8 mouse cellular contexts compared by ENCODE assay signal in the genomic region with DNA sequence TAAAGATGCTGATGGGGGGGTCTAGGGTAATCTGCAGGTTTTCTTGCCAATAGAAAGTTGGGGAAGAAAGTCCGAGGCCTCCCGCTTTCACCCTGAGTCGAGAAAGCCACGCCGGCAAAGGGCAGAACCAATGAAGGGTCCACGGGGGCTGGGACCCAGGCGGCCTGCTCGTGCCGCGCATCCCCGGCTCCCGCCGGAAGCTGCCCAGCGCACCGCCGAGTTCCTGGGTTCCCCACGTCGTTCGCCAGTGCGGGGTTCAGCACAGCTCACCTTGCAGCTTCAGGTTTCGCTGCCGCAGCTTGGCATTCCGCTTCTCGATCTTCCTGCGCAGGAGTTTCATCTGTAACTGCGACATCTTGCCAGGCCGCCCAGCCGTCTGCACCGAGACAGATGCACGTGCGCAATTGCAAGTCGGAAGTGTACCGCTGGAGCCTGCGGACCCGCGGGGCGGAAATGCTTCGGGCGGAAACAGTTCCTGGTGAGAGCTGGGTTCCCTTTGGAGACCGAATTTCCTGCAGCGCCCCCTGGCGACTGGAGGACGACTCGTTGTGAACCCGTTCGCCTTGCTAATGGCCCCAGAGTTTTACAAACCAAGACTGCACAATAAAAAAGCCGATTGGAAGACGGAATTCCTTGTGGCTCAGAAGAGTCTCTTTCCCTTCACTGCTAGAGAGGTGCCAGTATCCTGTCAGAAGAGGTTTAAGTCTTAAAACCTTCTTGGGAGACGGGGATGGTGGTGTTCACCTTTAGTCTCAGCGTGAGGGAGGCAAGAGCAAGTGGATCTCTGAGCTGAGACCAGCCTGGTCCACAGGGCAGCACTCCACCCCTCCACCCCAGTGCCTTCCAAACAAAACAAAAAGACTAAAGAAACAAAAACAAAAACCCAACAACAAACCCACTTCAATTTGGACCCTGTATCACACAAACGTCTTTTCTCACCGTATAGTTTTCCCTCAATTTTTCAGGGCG. TPM values are rescaled to one million over a fixed set of nuclear protein-coding genes. Genes with fewer than 3 reads are reported as not detected.
DNase-seq lines count a peak whose midpoint lies in the region; ATAC-seq lines count a peak whose summit lies in the region.

Gene Ddx18, minus strand, starts transcription at position 469 of the 969 bp plus-strand sequence.

- no peaks in the 10 kb centered on the region for H3K27me3 ChIP-seq in intestine, embryonic 14.5 days (replicated peaks; ENCODE audit: control insufficient read depth, insufficient read depth, low read length)

- intact Hi-C loops in left cerebral cortex, postnatal 14 days (cut with DNase I): no loop called here

- H3K9ac ChIP-seq in intestine, embryonic 14.5 days (ENCODE audit: low read length): peak within 1 kb of the TSS; percentile 81

- H3K4me3 ChIP-seq in intestine, embryonic 14.5 days (ENCODE audit: low read depth, low read length): peak within 1 kb of the TSS; percentile 90

- no peaks in the 10 kb centered on the region for H3K9me3 ChIP-seq in intestine, embryonic 14.5 days (ENCODE audit: control insufficient read depth, low read length)

- peak; percentile 97 for ATAC-seq in intestine, embryonic 14.5 days (replicated peaks; ENCODE audit: low FRiP score, low TSS enrichment, low read depth)

- peak within 1 kb of the TSS; percentile 51; the same call in 1 of the 2 replicates for H3K27ac ChIP-seq in intestine, embryonic 14.5 days (ENCODE audit: low read depth)

- H3K36me3 ChIP-seq in intestine, embryonic 14.5 days (ENCODE audit: control insufficient read depth, insufficient read depth, low read length): peaks cover 29% of the 10 kb centered on the region

- peaks cover 6% of the 10 kb centered on the region for H3K4me1 ChIP-seq in intestine, embryonic 14.5 days (replicated peaks; ENCODE audit: control insufficient read depth, insufficient read depth, low read length)

- 7% methylated on average over 53 of the region's 53 CpGs for WGBS in intestine, embryonic 14.5 days

- H3K4me2 ChIP-seq in intestine, embryonic 14.5 days (ENCODE audit: low read length): peak within 1 kb of the TSS; percentile 77

- peak; percentile 99 for DNase-seq in adrenal gland, adult 18-20 months (ENCODE audit: low spot score in 2 of 2)
- peak; percentile 96 for DNase-seq in embryo, embryonic 11 days
- DNase-seq in gastrocnemius, postnatal 25 days: peak; percentile 91
- DNase-seq in intestine, embryonic 14.5 days (ENCODE audit: low spot score): peak; percentile 100
- peak; percentile 94 to 98 for DNase-seq in left cerebral cortex, postnatal 14 days (ENCODE audit: low spot score in 2 of 2)
- DNase-seq in mesoderm, embryonic 11.5 days (ENCODE audit: low read depth, low spot score): peak; percentile 97
- DNase-seq in right cerebral cortex, postnatal 36 days (ENCODE audit: low spot score in 2 of 2): peak; percentile 90 to 93
- DNase-seq in yolk sac, embryonic 10.5 days (ENCODE audit: low spot score): peak; percentile 93

RNA-seq across cellular contexts. Expression of gene Ddx18, which starts in this region (rescaled TPM):
- total RNA-seq in adrenal gland, adult 18-20 months (2021): 10 to 100 TPM; 45.3 to 48.2 TPM
- total RNA-seq in gastrocnemius, postnatal 25 days (2021): 10 to 100 TPM; 12.8 to 15.2 TPM
- 78.1 and 84.1 TPM in 2 replicates for polyA plus RNA-seq in intestine, embryonic 14.5 days (2014; fragmentation: Nextera tagmentation; extraction: Ambion mirVana)
- 10 to 100 TPM; 23.4 to 23.5 TPM for total RNA-seq in left cerebral cortex, postnatal 14 days (2021)

Comparison
In these comparisons a context has a peak if more than half of its experiments do, and no peak if none do; other contexts are left out.
1. Peak in every context shown above with its lines: DNase-seq, ATAC-seq, H3K4me3 ChIP-seq and H3K27ac ChIP-seq.